ENCODE assay signal across 8 mouse cellular contexts in the genomic region with DNA sequence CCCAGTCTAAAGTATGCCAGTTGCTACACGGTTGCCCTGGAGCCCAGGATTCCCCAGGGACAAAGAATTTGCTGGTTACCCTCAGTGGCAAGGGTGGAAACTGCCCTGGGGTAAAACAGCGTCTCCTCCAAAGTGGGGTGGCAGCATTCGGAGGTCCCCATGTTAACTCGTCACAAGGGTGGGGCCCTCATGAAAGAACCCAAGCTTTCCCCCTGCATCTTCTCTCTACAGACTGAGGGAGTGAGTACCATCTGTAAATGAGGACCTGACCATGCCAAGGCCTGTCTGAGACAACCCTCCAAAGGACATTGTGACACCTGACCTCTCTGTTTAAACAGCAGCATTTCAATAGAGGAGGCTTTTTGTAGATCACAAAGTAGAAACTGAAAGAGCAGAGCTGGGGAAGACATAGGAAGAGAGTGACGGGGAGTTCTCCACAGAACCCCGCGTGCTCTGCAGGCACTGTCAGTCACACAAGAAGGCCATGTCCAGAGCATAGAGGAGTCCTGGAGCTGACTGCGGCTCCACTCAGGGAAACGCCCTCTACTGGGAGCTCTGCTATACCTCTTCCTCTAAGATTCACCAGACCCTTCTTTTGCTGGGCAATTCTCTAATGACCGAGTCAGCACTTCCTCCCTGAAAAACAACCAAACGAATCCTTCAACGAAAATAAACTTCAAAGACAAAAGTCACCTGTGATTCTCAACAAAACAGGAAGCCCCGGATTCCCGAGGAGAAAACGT. TPM values are rescaled to one million over a fixed set of nuclear protein-coding genes. Genes with fewer than 3 reads are reported as not detected.
A peak's percentile ranks its signal among the peaks of the same experiment; 100 is the strongest.
DNase-seq lines count a peak whose midpoint lies in the region; ATAC-seq and TF ChIP-seq lines count a peak whose summit lies in the region.

No protein-coding gene starts in this region.

- H3K36me3 ChIP-seq in heart, embryonic 11.5 days (ENCODE audit: control insufficient read depth, insufficient read depth, low read length), result no peaks in the 10 kb centered on the region
- no peaks in the 10 kb centered on the region for H3K36me3 ChIP-seq in testis, adult 2 months (ENCODE audit: control insufficient read depth, insufficient read depth, low read length)

- peak; percentile 89 for DNase-seq in heart, adult 11 months
- DNase-seq in testis, postnatal 10 days (ENCODE audit: low spot score), result no peak
- DNase-seq in lung, postnatal 25 days (ENCODE audit: low spot score), result peak; percentile 46
- DNase-seq in thymus, postnatal 25 days, result peak; percentile 23
- DNase-seq in layer of hippocampus, adult 9-10 months (ENCODE audit: low spot score), result no peak

- H3K4me1 ChIP-seq in heart, embryonic 11.5 days (ENCODE audit: control insufficient read depth, insufficient read depth, low read length), result no peaks in the 10 kb centered on the region
- no peaks in the 10 kb centered on the region for H3K4me1 ChIP-seq in testis, adult 2 months (ENCODE audit: control insufficient read depth, insufficient read depth, low read length)

- no peak overlapping the region for H3K4me2 ChIP-seq in heart, embryonic 11.5 days

- no peak overlapping the region for H3K4me3 ChIP-seq in heart, embryonic 11.5 days (ENCODE audit: low read depth, low read length)
- H3K4me3 ChIP-seq in testis, adult 2 months (ENCODE audit: control insufficient read depth, low read depth, low read length), result no peak overlapping the region

- WGBS in heart, embryonic 11.5 days (ENCODE audit: insufficient replicate concordance), result 37% methylated on average over 15 of the region's 15 CpGs

- TF ChIP-seq CTCF in testis, adult 2 months (IDR thresholded peaks at IDR 0.05; ENCODE audit: control insufficient read depth, insufficient read depth, insufficient replicate concordance, low read depth, low read length), result peak; percentile 27; the same call in 1 of the 2 replicates

- ATAC-seq in heart, embryonic 11.5 days (replicated peaks; ENCODE audit: insufficient number of reproducible peaks, low FRiP score, low TSS enrichment), result no peak
- ATAC-seq in hematopoietic stem cell, adult 5-6 weeks (replicated peaks in 1 of 2; ENCODE audit: insufficient read depth in 1 of 2, low FRiP score in 2 of 2, low TSS enrichment in 1 of 2, low read depth in 1 of 2, poor library complexity in 2 of 2, severe bottlenecking in 2 of 2), result peak; percentile 88 to 94

- no peaks in the 10 kb centered on the region for H3K9me3 ChIP-seq in heart, embryonic 11.5 days (replicated peaks; ENCODE audit: control insufficient read depth, low read length)

- TF ChIP-seq POLR2A in testis, adult 2 months (IDR thresholded peaks at IDR 0.05; ENCODE audit: control insufficient read depth, low read depth, low read length), result no peak

- no peak overlapping the region for H3K27ac ChIP-seq in heart, embryonic 11.5 days (ENCODE audit: low read depth, low read length)
- no peak overlapping the region for H3K27ac ChIP-seq in testis, adult 2 months (ENCODE audit: control insufficient read depth, insufficient read depth, low read depth, low read length)

- H3K27me3 ChIP-seq in heart, embryonic 11.5 days (ENCODE audit: control insufficient read depth, insufficient read depth, low read length), result no peaks in the 10 kb centered on the region
- no peaks in the 10 kb centered on the region for H3K27me3 ChIP-seq in testis, adult 2 months (ENCODE audit: control insufficient read depth, insufficient read depth, low read length)

- no peak overlapping the region for H3K9ac ChIP-seq in heart, embryonic 11.5 days (ENCODE audit: low read depth, low read length)

RNA-seq across cellular contexts. Expression of gene Lpcat1, which starts 49.3 kb away (rescaled TPM):
- polyA plus RNA-seq in heart, embryonic 11.5 days (2014; fragmentation: Nextera tagmentation; extraction: Ambion mirVana), result 26.0 and 26.6 TPM in 2 replicates
- polyA plus RNA-seq in testis, adult 2 months (2012; rRNA removed), result 1.9 and 2.0 TPM in 2 replicates
- total RNA-seq in hematopoietic stem cell, adult 5-6 weeks (2017), result 19.4 and 22.5 TPM in 2 replicates

Comparison
In these comparisons a context has a peak if more than half of its experiments do, and no peak if none do; other contexts are left out.
1. DNase-seq: peak in heart, adult 11 months (single experiment), lung, postnatal 25 days (single experiment) and thymus, postnatal 25 days (single experiment); none in testis, postnatal 10 days (single experiment) and layer of hippocampus, adult 9-10 months (single experiment).